8 mouse cellular contexts compared by ENCODE assay signal in the genomic region with DNA sequence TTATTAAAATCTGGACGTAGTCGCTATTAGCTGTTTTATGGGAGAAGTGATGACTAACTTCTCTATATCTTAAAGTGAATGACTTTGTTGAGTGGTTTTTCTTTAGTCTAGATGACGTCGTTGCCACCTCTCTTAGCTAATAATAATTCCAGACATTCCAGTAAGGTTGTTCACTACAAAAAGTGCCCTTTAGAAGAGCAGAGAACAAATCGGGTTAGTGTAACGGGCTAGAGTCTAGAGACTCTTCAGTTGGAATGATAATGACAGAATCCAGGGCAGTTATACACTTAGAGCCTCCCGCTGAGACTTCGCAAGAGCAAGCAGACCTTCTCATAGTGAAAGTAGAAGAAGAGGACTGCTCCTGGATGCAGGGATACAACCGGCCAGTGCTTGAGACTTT. TPM values are rescaled to one million over a fixed set of nuclear protein-coding genes. Genes with fewer than 3 reads are reported as not detected.
DNase-seq lines count a peak whose midpoint lies in the region; ATAC-seq and TF ChIP-seq lines count a peak whose summit lies in the region.

No protein-coding gene starts in this region.

- peak overlapping the region; percentile 5 for H3K4me3 ChIP-seq in lung, adult 2 months (replicated peaks; ENCODE audit: extremely low read depth, low read depth, low read length)
- H3K4me3 ChIP-seq in limb, embryonic 14.5 days (replicated peaks; ENCODE audit: low read length) = peak overlapping the region; percentile 52
- H3K4me3 ChIP-seq in olfactory bulb, adult 2 months (ENCODE audit: insufficient read depth, low read depth, low read length) = peak overlapping the region; percentile 34

- H3K4me1 ChIP-seq in lung, adult 2 months (ENCODE audit: control insufficient read depth, insufficient read depth, low read length) = peaks cover 10% of the 10 kb centered on the region
- H3K4me1 ChIP-seq in limb, embryonic 14.5 days (ENCODE audit: control insufficient read depth, insufficient read depth, low read length) = peaks cover 14% of the 10 kb centered on the region
- peaks cover 14% of the 10 kb centered on the region for H3K4me1 ChIP-seq in olfactory bulb, adult 2 months (ENCODE audit: control insufficient read depth, insufficient read depth, low read length)

- peaks cover 23% of the 10 kb centered on the region for H3K36me3 ChIP-seq in limb, embryonic 14.5 days (ENCODE audit: control insufficient read depth, insufficient read depth, low read length)

- TF ChIP-seq CTCF in lung, adult 2 months (IDR thresholded peaks at IDR 0.05; ENCODE audit: insufficient read depth, low read length) = no peak
- TF ChIP-seq CTCF in olfactory bulb, adult 2 months (IDR thresholded peaks at IDR 0.05; ENCODE audit: insufficient read depth, low read depth, low read length) = no peak

- WGBS in lung, adult 2 months = 14% methylated on average over 9 of the region's 9 CpGs
- 14% methylated on average over 9 of the region's 9 CpGs for WGBS in limb, embryonic 14.5 days
- WGBS in olfactory bulb, adult 2 months = 15% methylated on average over 9 of the region's 9 CpGs

- H3K27ac ChIP-seq in limb, embryonic 14.5 days (replicated peaks; ENCODE audit: low read depth, low read length) = no peak overlapping the region
- H3K27ac ChIP-seq in olfactory bulb, adult 2 months (ENCODE audit: insufficient read depth, low read depth, low read length) = no peak overlapping the region

- no peaks in the 10 kb centered on the region for H3K9me3 ChIP-seq in limb, embryonic 14.5 days (ENCODE audit: control insufficient read depth, low read length)

- 0 out of 2 replicates have a peak, but pooled peaks have one; percentile 5 for ATAC-seq in erythroid progenitor cell, adult 5-6 weeks (replicated peaks; ENCODE audit: low FRiP score, poor library complexity, severe bottlenecking)
- no peak for ATAC-seq in limb, embryonic 14.5 days (ENCODE audit: low FRiP score, low read depth)
- no peak for ATAC-seq in megakaryocyte-erythroid progenitor cell, adult 5-6 weeks (replicated peaks; ENCODE audit: low FRiP score, low TSS enrichment, poor library complexity, severe bottlenecking)

- H3K27me3 ChIP-seq in limb, embryonic 14.5 days (ENCODE audit: control insufficient read depth, insufficient read depth, low read length) = no peaks in the 10 kb centered on the region

- peak overlapping the region; percentile 66 for H3K9ac ChIP-seq in limb, embryonic 14.5 days (ENCODE audit: low read depth, low read length, severe bottlenecking)

- DNase-seq in lung, adult 2 months = peak; percentile 15
- DNase-seq in lung, postnatal 4 days = no peak
- DNase-seq in limb, embryonic 14.5 days (ENCODE audit: low spot score) = peak; percentile 12
- no peak for DNase-seq in layer of hippocampus, postnatal 25 days (ENCODE audit: extremely low spot score in 1 of 2, low spot score in 1 of 2)
- no peak for DNase-seq in ovary, postnatal 36 days (ENCODE audit: low spot score)

- no peak for TF ChIP-seq POLR2A in lung, adult 2 months (IDR thresholded peaks at IDR 0.05; ENCODE audit: borderline replicate concordance, extremely low read depth, low read depth, low read length)
- TF ChIP-seq POLR2A in limb, embryonic 14.5 days (IDR thresholded peaks at IDR 0.05; ENCODE audit: borderline replicate concordance, extremely low read depth, insufficient read depth, insufficient read length) = no peak
- TF ChIP-seq POLR2A in olfactory bulb, adult 2 months (IDR thresholded peaks at IDR 0.05; ENCODE audit: insufficient read depth, low read depth, low read length) = no peak

- peak overlapping the region; percentile 48 for H3K4me2 ChIP-seq in limb, embryonic 14.5 days (replicated peaks; ENCODE audit: low read depth, low read length, severe bottlenecking)

RNA-seq across cellular contexts. Expression of a gene that starts 0.7 kb away (rescaled TPM):
- polyA plus RNA-seq in lung, adult 2 months (2012; rRNA removed) = 3.1 and 4.1 TPM in 2 replicates
- 3.2 and 5.0 TPM in 2 replicates for total RNA-seq in erythroid progenitor cell, adult 5-6 weeks (2015; ENCODE audit: low replicate concordance)
- 4.2 and 8.2 TPM in 2 replicates for total RNA-seq in erythroid progenitor cell, adult 5-6 weeks (2017; ENCODE audit: low replicate concordance)
- polyA plus RNA-seq in limb, embryonic 14.5 days (2012; rRNA removed) = 8.5 and 9.2 TPM in 2 replicates
- polyA plus RNA-seq in limb, embryonic 14.5 days (2014; fragmentation: Nextera tagmentation; extraction: Ambion mirVana) = 14.3 and 15.2 TPM in 2 replicates
- not detected in 2 replicates for polyA plus RNA-seq in olfactory bulb, adult 2 months (2012; ENCODE audit: insufficient read depth, insufficient read length, low replicate concordance, missing spikeins)
- 5.7 and 9.5 TPM in 2 replicates for total RNA-seq in megakaryocyte-erythroid progenitor cell, adult 5-6 weeks (2014; fragmentation: Nextera tagmentation)
- total RNA-seq in megakaryocyte-erythroid progenitor cell, adult 5-6 weeks (2017) = 8.6 and 12.2 TPM in 2 replicates
- total RNA-seq in layer of hippocampus, postnatal 25 days (2021) = 10 to 100 TPM; 11.8 to 12.5 TPM

RNA-seq across cellular contexts. Expression of a gene that starts 3.4 kb away (rescaled TPM):
- polyA plus RNA-seq in lung, adult 2 months (2012; rRNA removed) = 3.1 and 4.2 TPM in 2 replicates
- total RNA-seq in erythroid progenitor cell, adult 5-6 weeks (2015; ENCODE audit: low replicate concordance) = 5.9 and 10.8 TPM in 2 replicates
- 8.1 and 14.2 TPM in 2 replicates for total RNA-seq in erythroid progenitor cell, adult 5-6 weeks (2017; ENCODE audit: low replicate concordance)
- polyA plus RNA-seq in limb, embryonic 14.5 days (2012; rRNA removed) = 3.3 and 4.0 TPM in 2 replicates
- polyA plus RNA-seq in limb, embryonic 14.5 days (2014; fragmentation: Nextera tagmentation; extraction: Ambion mirVana) = 9.1 and 9.7 TPM in 2 replicates
- not detected in 2 replicates for polyA plus RNA-seq in olfactory bulb, adult 2 months (2012; ENCODE audit: insufficient read depth, insufficient read length, low replicate concordance, missing spikeins)
- 5.8 and 7.8 TPM in 2 replicates for total RNA-seq in megakaryocyte-erythroid progenitor cell, adult 5-6 weeks (2014; fragmentation: Nextera tagmentation)
- 19.9 and 26.5 TPM in 2 replicates for total RNA-seq in megakaryocyte-erythroid progenitor cell, adult 5-6 weeks (2017)
- 10 to 100 TPM; 11.1 to 13.8 TPM for total RNA-seq in layer of hippocampus, postnatal 25 days (2021)

RNA-seq across cellular contexts. Expression of a gene that starts 13.2 kb away (rescaled TPM):
- 65.1 and 107 TPM in 2 replicates for polyA plus RNA-seq in lung, adult 2 months (2012; rRNA removed)
- 185 and 225 TPM in 2 replicates for total RNA-seq in erythroid progenitor cell, adult 5-6 weeks (2015; ENCODE audit: low replicate concordance)
- 43.9 and 68.5 TPM in 2 replicates for total RNA-seq in erythroid progenitor cell, adult 5-6 weeks (2017; ENCODE audit: low replicate concordance)
- 187 and 284 TPM in 2 replicates for polyA plus RNA-seq in limb, embryonic 14.5 days (2012; rRNA removed)
- 519 and 568 TPM in 2 replicates for polyA plus RNA-seq in limb, embryonic 14.5 days (2014; fragmentation: Nextera tagmentation; extraction: Ambion mirVana)
- not detected in 2 replicates for polyA plus RNA-seq in olfactory bulb, adult 2 months (2012; ENCODE audit: insufficient read depth, insufficient read length, low replicate concordance, missing spikeins)
- 428 and 470 TPM in 2 replicates for total RNA-seq in megakaryocyte-erythroid progenitor cell, adult 5-6 weeks (2014; fragmentation: Nextera tagmentation)
- total RNA-seq in megakaryocyte-erythroid progenitor cell, adult 5-6 weeks (2017) = 74.1 and 117 TPM in 2 replicates
- 100 to 1,000 TPM; 264 to 268 TPM for total RNA-seq in layer of hippocampus, postnatal 25 days (2021)

RNA-seq across cellular contexts. Expression of a gene that starts 26.5 kb away (rescaled TPM):
- 11.4 and 18.0 TPM in 2 replicates for polyA plus RNA-seq in lung, adult 2 months (2012; rRNA removed)
- total RNA-seq in erythroid progenitor cell, adult 5-6 weeks (2015; ENCODE audit: low replicate concordance) = 21.4 and 30.6 TPM in 2 replicates
- total RNA-seq in erythroid progenitor cell, adult 5-6 weeks (2017; ENCODE audit: low replicate concordance) = 16.3 and 21.6 TPM in 2 replicates
- 16.6 and 18.5 TPM in 2 replicates for polyA plus RNA-seq in limb, embryonic 14.5 days (2012; rRNA removed)
- polyA plus RNA-seq in limb, embryonic 14.5 days (2014; fragmentation: Nextera tagmentation; extraction: Ambion mirVana) = 36.8 and 38.1 TPM in 2 replicates
- polyA plus RNA-seq in olfactory bulb, adult 2 months (2012; ENCODE audit: insufficient read depth, insufficient read length, low replicate concordance, missing spikeins) = not detected in 2 replicates
- total RNA-seq in megakaryocyte-erythroid progenitor cell, adult 5-6 weeks (2014; fragmentation: Nextera tagmentation) = 30.8 and 32.8 TPM in 2 replicates
- 37.4 and 43.8 TPM in 2 replicates for total RNA-seq in megakaryocyte-erythroid progenitor cell, adult 5-6 weeks (2017)
- 10 to 100 TPM; 25.7 to 26.7 TPM for total RNA-seq in layer of hippocampus, postnatal 25 days (2021)

RNA-seq across cellular contexts. Expression of a gene that starts 38.0 kb away (rescaled TPM):
- 22.6 and 23.5 TPM in 2 replicates for polyA plus RNA-seq in lung, adult 2 months (2012; rRNA removed)
- 29.8 and 37.8 TPM in 2 replicates for total RNA-seq in erythroid progenitor cell, adult 5-6 weeks (2015; ENCODE audit: low replicate concordance)
- total RNA-seq in erythroid progenitor cell, adult 5-6 weeks (2017; ENCODE audit: low replicate concordance) = 33.1 and 36.8 TPM in 2 replicates
- 56.7 and 63.1 TPM in 2 replicates for polyA plus RNA-seq in limb, embryonic 14.5 days (2012; rRNA removed)
- polyA plus RNA-seq in limb, embryonic 14.5 days (2014; fragmentation: Nextera tagmentation; extraction: Ambion mirVana) = 25.2 and 29.2 TPM in 2 replicates
- polyA plus RNA-seq in olfactory bulb, adult 2 months (2012; ENCODE audit: insufficient read depth, insufficient read length, low replicate concordance, missing spikeins) = not detected in 2 replicates
- 49.8 and 59.1 TPM in 2 replicates for total RNA-seq in megakaryocyte-erythroid progenitor cell, adult 5-6 weeks (2014; fragmentation: Nextera tagmentation)
- total RNA-seq in megakaryocyte-erythroid progenitor cell, adult 5-6 weeks (2017) = 42.1 and 63.4 TPM in 2 replicates
- total RNA-seq in layer of hippocampus, postnatal 25 days (2021) = 10 to 100 TPM; 22.1 to 25.3 TPM

Comparison
In these comparisons a context has a peak if more than half of its experiments do, and no peak if none do; other contexts are left out.
1. DNase-seq: peak in lung, adult 2 months (single experiment) and limb, embryonic 14.5 days (single experiment); none in lung, postnatal 4 days (0 of 2), layer of hippocampus, postnatal 25 days (0 of 2) and ovary, postnatal 36 days (single experiment).
2. Peak in every context shown above with its lines, with median percentiles within 50 percentile points of each other: H3K4me3 ChIP-seq.